Mouse (Mus musculus) gonadal fat pad, adult 2 months (tissue): ENCODE data around the gene Kdm2b. TPM values are rescaled to one million over a fixed set of nuclear protein-coding genes. Genes with fewer than 3 reads are reported as not detected.

Experiments
- DNase-seq: peaks from one replicate; pipeline ENCODE4 v3.0.0-alpha.2; 2012; ENCODE audit warnings: low read depth
- polyA plus RNA-seq: library from polyadenylated mRNA; depleted of rRNA; stranded (reverse); fragments of >200 nt; gene quantifications from 2 replicates; pipeline ENCODE4 v1.2.3, GENCODE M21; 2012

Kdm2b gene
- polyA plus RNA-seq, 1 experiment = 18.0 TPM

GRCm38 (mm10) chr5:123011705-123012104, 22.1 kb upstream of the Kdm2b start:
- no peak for DNase-seq

GRCm38 (mm10) chr5:123010806-123011205, 21.2 kb upstream of the Kdm2b start:
- DNase-seq = no peak

GRCm38 (mm10) chr5:123009873-123010272, 20.2 kb upstream of the Kdm2b start:
- DNase-seq = no peak

- no peak for DNase-seq
Measured at GRCm38 (mm10) chr5:123008877-123009493, 19.4 kb upstream of the Kdm2b start.

- DNase-seq = no peak
Measured at GRCm38 (mm10) chr5:123005716-123006592, 16.3 kb upstream of the Kdm2b start.

- no peak for DNase-seq
Measured at GRCm38 (mm10) chr5:123000901-123001300, 11.3 kb upstream of the Kdm2b start.

- DNase-seq = no peak
Measured at GRCm38 (mm10) chr5:122997205-122998204, 7.9 kb upstream of the Kdm2b start.

GRCm38 (mm10) chr5:122994910-122995309, 5.3 kb upstream of the Kdm2b start:
- no peak for DNase-seq

- no peak for DNase-seq
Measured at GRCm38 (mm10) chr5:122994303-122994846, 4.8 kb upstream of the Kdm2b start.

- DNase-seq = no peak
Measured at GRCm38 (mm10) chr5:122993811-122994210, 4.2 kb upstream of the Kdm2b start.

GRCm38 (mm10) chr5:122991350-122992004, 1.9 kb upstream of the Kdm2b start:
- no peak for DNase-seq

- no peak for DNase-seq
Measured at GRCm38 (mm10) chr5:122990411-122991160, 963 bp upstream of the Kdm2b start.

- no peak for DNase-seq
Measured at GRCm38 (mm10) chr5:122989001-122989525, 560 bp downstream of the Kdm2b start.

GRCm38 (mm10) chr5:122988021-122988751, 1.4 kb downstream of the Kdm2b start:
- no peak for DNase-seq

GRCm38 (mm10) chr5:122987211-122988020, 2.2 kb downstream of the Kdm2b start:
- DNase-seq = no peak

- DNase-seq = no peak
Measured at GRCm38 (mm10) chr5:122986091-122986493, 3.5 kb downstream of the Kdm2b start.

GRCm38 (mm10) chr5:122985276-122985675, 4.3 kb downstream of the Kdm2b start:
- no peak for DNase-seq

- peak; percentile 40 for DNase-seq
Measured at GRCm38 (mm10) chr5:122984483-122984882, 5.1 kb downstream of the Kdm2b start.
